Mouse (Mus musculus) bone marrow, adult 2 months (tissue): ENCODE measurements around the gene Ddx39b.
"Not testable (repeated sequence)": the region's sequence is repeated elsewhere in the genome, so short reads cannot be mapped to it uniquely, and the experiment has no call there.

Experiments
- CTCF ChIP-seq: fragments of 200-500 bp; IDR thresholded peaks from 2 replicates; pipeline ENCODE4 v1.5.1; 2011; ENCODE audit warnings: low read length, control low read depth; ENCODE audit not compliant: control insufficient read depth, insufficient read depth
- POLR2A ChIP-seq: fragments of 200-500 bp; IDR thresholded peaks from 2 replicates; pipeline ENCODE4 v1.6.1; 2011; ENCODE audit warnings: low read depth, mild to moderate bottlenecking, control low read depth, low read length, borderline replicate concordance; ENCODE audit not compliant: control insufficient read depth

DNA sequence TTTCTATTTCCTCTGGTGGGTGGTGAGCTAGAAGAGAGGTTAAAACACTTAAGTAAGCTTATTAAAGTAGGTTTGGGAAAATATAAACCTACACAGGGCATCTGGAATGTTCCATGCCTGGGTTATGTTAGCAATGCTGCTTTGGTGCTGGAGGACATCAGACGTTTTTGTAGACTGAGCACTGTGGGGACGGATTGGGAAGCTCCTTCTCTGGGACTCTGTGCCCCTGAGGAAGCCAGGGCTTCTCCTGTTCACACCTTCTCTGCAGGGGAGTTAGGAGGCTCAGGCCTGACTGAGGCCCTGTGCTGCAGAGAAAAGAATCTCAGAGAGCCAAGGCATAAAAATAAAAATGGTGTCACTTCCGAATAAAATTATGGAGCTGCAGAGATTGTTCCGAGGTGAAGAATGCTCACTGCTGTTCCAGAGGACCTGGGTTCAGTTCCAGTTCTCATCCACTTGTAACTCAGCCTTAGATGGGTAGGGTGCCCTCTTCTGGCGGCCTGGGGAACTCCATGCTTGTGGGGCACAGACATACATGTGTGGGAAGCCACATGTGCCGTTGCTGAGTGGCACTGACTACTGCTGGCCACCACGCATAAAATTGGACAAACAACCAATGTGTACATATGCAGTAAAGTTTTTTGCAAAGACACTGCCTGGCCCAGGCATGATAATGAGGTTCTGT is 58.9 kb downstream of the Ddx39b start:
- not testable (repeated sequence) for TF ChIP-seq POLR2A
- peak; percentile 23; the same call in 1 of the 2 replicates for TF ChIP-seq CTCF
